Mouse (Mus musculus): ENCODE results near the gene Gm10272.

DNA sequence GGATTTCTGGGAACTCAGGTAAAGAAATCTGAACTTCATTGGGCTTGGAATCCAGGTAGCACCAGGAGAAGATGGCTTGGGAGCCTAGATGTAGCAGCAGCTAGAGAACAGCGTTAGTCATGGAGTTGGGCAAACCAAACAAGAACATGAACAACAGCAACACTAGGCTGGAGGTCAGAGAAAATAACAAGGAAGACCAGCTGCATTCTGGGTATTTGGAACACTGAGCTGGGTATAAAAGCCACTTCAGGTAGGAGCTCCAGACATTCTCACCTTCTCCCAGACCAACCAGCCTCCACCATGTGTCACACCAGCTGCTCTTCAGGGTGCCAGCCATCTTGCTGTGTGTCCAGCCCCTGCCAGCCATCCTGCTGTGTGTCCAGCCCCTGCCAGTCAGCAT is at the start of gene Gm10272:
- TF ChIP-seq CTCF (IDR thresholded peaks at IDR 0.05; ENCODE audit: low read depth) (no peak), EP300 (optimal IDR thresholded peaks at IDR 0.05) (no peak)

Measured in stomach, postnatal 0 days (tissue).